Mouse (Mus musculus) forebrain, embryonic 10.5 days (tissue): ENCODE results near the gene Nat8f1. TPM values are rescaled to one million over a fixed set of nuclear protein-coding genes. Genes with fewer than 3 reads are reported as not detected.

Experiments used
- DNase-seq: peaks from one replicate; pipeline ENCODE4 v3.0.0-alpha.2; 2017; ENCODE audit warnings: low spot score; ENCODE audit errors: extremely low spot score
- H3K27ac ChIP-seq: fragments of 300-500 bp; sonication (generic); 2 replicates; pipeline ENCODE4 v1.5.1; 2016; ENCODE audit warnings: mild to moderate bottlenecking
- H3K27me3 ChIP-seq: fragments of 300-500 bp; sonication (generic); 2 replicates; pipeline ENCODE4 v1.6.1; 2016; ENCODE audit warnings: mild to moderate bottlenecking; ENCODE audit not compliant: poor library complexity, severe bottlenecking
- H3K36me3 ChIP-seq: fragments of 300-500 bp; sonication (generic); replicated peaks from 2 replicates; pipeline ENCODE4 v1.6.1; 2016; ENCODE audit warnings: mild to moderate bottlenecking, moderate library complexity
- H3K4me1 ChIP-seq: fragments of 300-500 bp; sonication (generic); 2 replicates; pipeline ENCODE4 v1.6.1; 2016
- H3K4me3 ChIP-seq: fragments of 300-500 bp; sonication (generic); 2 replicates; pipeline ENCODE4 v1.5.1; 2016; ENCODE audit warnings: mild to moderate bottlenecking, moderate library complexity
- H3K9me3 ChIP-seq: fragments of 300-500 bp; sonication (generic); 2 replicates; pipeline ENCODE4 v1.6.1; 2016; ENCODE audit warnings: mild to moderate bottlenecking, moderate library complexity
- WGBS: fragments of 180-500 bp; shearing (Covaris S2); methylation state at CpG from one replicate; pipeline ENCODE4 v1.1.7; 2016; 5-methylcytosine and 5-hydroxymethylcytosine counted together
- polyA plus RNA-seq: library from polyadenylated mRNA; unstranded; fragments of >200 nt; fragmentation: Nextera tagmentation; extraction: Ambion mirVana; gene quantifications from 2 replicates; pipeline ENCODE4 v1.2.1, GENCODE M21; 2016

Nat8f1 gene
- polyA plus RNA-seq, 1 experiment from 2014 or later, result 5.2 TPM

GRCm38 (mm10) chr6:85861247-85861646 lies 54.2 kb downstream of the Nat8f1 start:
- H3K36me3 ChIP-seq, result no peaks in the 10 kb centered on the region
- H3K27me3 ChIP-seq, result no peaks in the 10 kb centered on the region
- 81% methylated on average over 3 of the region's 3 CpGs for WGBS
- H3K4me1 ChIP-seq, result no peaks in the 10 kb centered on the region
- DNase-seq, result no peak
- H3K4me3 ChIP-seq, result no peak overlapping the region
- H3K9me3 ChIP-seq, result no peaks in the 10 kb centered on the region
- H3K27ac ChIP-seq, result no peak overlapping the region

Other genes with a start within 250 kb of the Nat8f1 start
- not detected in 2 replicates for gene Nat8f7, start 202.5 kb downstream of the Nat8f1 start, polyA plus RNA-seq
- 0.26 and 0.34 TPM in 2 replicates for gene Nat8f3, start 149.9 kb downstream of the Nat8f1 start, polyA plus RNA-seq
- not detected in 2 replicates for gene Nat8f6, start 94.7 kb downstream of the Nat8f1 start, polyA plus RNA-seq
- gene Nat8f5, start 94.7 kb downstream of the Nat8f1 start, polyA plus RNA-seq, result not detected in 2 replicates
- gene Nat8, start 83.6 kb downstream of the Nat8f1 start, polyA plus RNA-seq, result not detected in 2 replicates
- not detected in 2 replicates for gene Nat8f2, start 46.5 kb downstream of the Nat8f1 start, polyA plus RNA-seq
- gene Nat8f4, start 10.8 kb downstream of the Nat8f1 start, polyA plus RNA-seq, result 6.2 and 6.7 TPM in 2 replicates
- gene Tprkb, start 3.8 kb downstream of the Nat8f1 start, polyA plus RNA-seq, result 33.8 and 37.1 TPM in 2 replicates
- 34.6 and 34.9 TPM in 2 replicates for gene Dusp11, start 46.0 kb upstream of the Nat8f1 start, polyA plus RNA-seq
- not detected in 2 replicates for gene Figla, start 100.5 kb upstream of the Nat8f1 start, polyA plus RNA-seq
- gene Add2, start 113.0 kb upstream of the Nat8f1 start, polyA plus RNA-seq, result 30.7 and 36.5 TPM in 2 replicates